Mouse (Mus musculus) lung, postnatal 0 days (tissue): ENCODE measurements around the gene Ifit2. TPM values are rescaled to one million over a fixed set of nuclear protein-coding genes. Genes with fewer than 3 reads are reported as not detected.

Experiments used
- ATAC-seq: fragments of 200-750 bp; cut with Nextera tagmentation; 2 replicates; pipeline ENCODE4 v1.8.0; 2017; ENCODE audit warnings: moderate library complexity
- DNase-seq: peaks from one replicate; pipeline ENCODE4 v3.0.0-alpha.2; 2016; ENCODE audit warnings: low spot score
- H3K27ac ChIP-seq: fragments of 300-500 bp; sonication (generic); 2 replicates; pipeline ENCODE4 v1.5.1; 2014; ENCODE audit warnings: antibody characterized with exemption, mild to moderate bottlenecking, low read length, mixed read lengths
- H3K27me3 ChIP-seq: fragments of 300-500 bp; sonication (generic); replicated peaks from 2 replicates; pipeline ENCODE4 v1.6.1; 2014; ENCODE audit warnings: low read length, mixed read lengths; ENCODE audit not compliant: insufficient read depth
- H3K36me3 ChIP-seq: fragments of 300-500 bp; sonication (generic); 2 replicates; pipeline ENCODE4 v1.6.1; 2014; ENCODE audit warnings: low read length, mixed read lengths; ENCODE audit not compliant: insufficient read depth
- H3K4me1 ChIP-seq: fragments of 300-500 bp; sonication (generic); 2 replicates; pipeline ENCODE4 v1.6.1; 2014; ENCODE audit warnings: antibody characterized with exemption, low read depth, low read length, mixed read lengths; ENCODE audit not compliant: insufficient read depth
- H3K4me2 ChIP-seq: fragments of 300-500 bp; sonication (generic); replicated peaks from 2 replicates; pipeline ENCODE4 v1.6.1; 2014; ENCODE audit warnings: low read depth, mild to moderate bottlenecking, low read length, moderate library complexity, mixed read lengths
- H3K4me3 ChIP-seq: fragments of 300-500 bp; sonication (generic); 2 replicates; pipeline ENCODE4 v1.5.1; 2014; ENCODE audit warnings: low read depth, low read length
- H3K9ac ChIP-seq: fragments of 300-500 bp; sonication (generic); replicated peaks from 2 replicates; pipeline ENCODE4 v1.6.1; 2014; ENCODE audit warnings: low read depth, mild to moderate bottlenecking
- H3K9me3 ChIP-seq: fragments of 300-500 bp; sonication (generic); 2 replicates; pipeline ENCODE4 v1.6.1; 2016; ENCODE audit warnings: low read length, mixed read lengths
- CTCF ChIP-seq: IDR thresholded peaks from 2 replicates; pipeline ENCODE4 v1.5.1; 2016; ENCODE audit warnings: antibody characterized with exemption, mild to moderate bottlenecking
- EP300 ChIP-seq: IDR thresholded peaks from 2 replicates; pipeline ENCODE4 v1.6.1; 2016; ENCODE audit warnings: antibody characterized with exemption, mild to moderate bottlenecking, control low read depth
- WGBS: fragments of 180-500 bp; shearing (Covaris S2); extraction: QIAGEN DNeasy Blood & Tissue Kit; methylation state at CpG from one replicate; pipeline ENCODE4 v1.1.7; 2014; 5-methylcytosine and 5-hydroxymethylcytosine counted together
- polyA plus RNA-seq: library from polyadenylated mRNA; unstranded; fragments of >200 nt; fragmentation: Nextera tagmentation; extraction: Ambion mirVana; gene quantifications from 2 replicates; pipeline ENCODE4 v1.2.1, GENCODE M21; 2015

Gene Ifit2
- polyA plus RNA-seq, 1 experiment from 2014 or later = 9.1 TPM

DNA sequence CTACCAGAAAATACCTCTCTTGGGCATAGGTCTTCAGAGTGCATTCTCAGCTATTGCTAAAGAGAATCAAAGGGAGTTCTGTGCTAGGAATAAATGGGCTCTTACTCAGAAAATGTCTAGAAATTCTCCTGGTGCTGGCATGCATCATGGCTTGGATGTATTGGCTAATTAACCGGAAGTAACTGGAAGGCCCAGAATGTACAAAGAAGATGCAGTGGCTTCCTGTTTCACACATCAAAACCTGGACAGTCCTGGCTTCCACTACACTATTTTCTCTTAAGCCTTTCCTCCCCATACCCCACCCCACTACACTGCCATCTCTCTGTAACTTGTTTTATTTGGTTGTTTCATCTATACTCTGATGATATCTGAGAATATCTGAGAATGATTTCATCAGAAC is 11.1 kb upstream of the Ifit2 start:
- Histone ChIP-seq H3K4me3 (no peak overlapping the region), H3K27ac (no peak overlapping the region), H3K9me3 (no peaks in the 10 kb centered on the region), H3K4me2 (no peak overlapping the region), H3K36me3 (no peaks in the 10 kb centered on the region), H3K27me3 (no peaks in the 10 kb centered on the region), H3K4me1 (no peaks in the 10 kb centered on the region), H3K9ac (no peak overlapping the region)
- ATAC-seq = no peak
- 68% methylated on average over 1 of the region's 1 CpGs for WGBS
- TF ChIP-seq CTCF (no peak), EP300 (no peak)
- no peak for DNase-seq

DNA sequence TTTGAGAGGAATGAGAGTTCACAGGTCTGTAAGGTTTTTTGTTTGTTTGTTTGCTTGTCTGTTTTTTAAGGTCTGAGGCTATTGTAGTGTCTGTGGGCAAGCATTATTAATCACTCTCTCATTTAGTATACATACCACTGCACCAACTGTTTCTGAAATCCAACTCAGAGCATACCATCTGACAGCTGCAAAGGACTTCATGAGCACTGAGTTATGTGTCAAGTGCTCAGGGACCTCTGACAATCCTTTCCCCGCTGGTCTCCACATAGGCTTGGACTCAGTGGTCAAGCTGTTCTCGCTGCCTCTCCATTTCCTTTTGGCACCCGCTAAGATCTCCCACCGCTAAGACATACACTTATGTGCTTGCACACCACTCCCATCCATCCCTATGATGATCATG is 4.3 kb upstream of the Ifit2 start:
- H3K4me2 ChIP-seq = no peak overlapping the region
- H3K9me3 ChIP-seq = no peaks in the 10 kb centered on the region
- no peak for DNase-seq
- TF ChIP-seq EP300 (no peak), CTCF (no peak)
- H3K4me3 ChIP-seq = no peak overlapping the region
- H3K36me3 ChIP-seq = no peaks in the 10 kb centered on the region
- no peaks in the 10 kb centered on the region for H3K27me3 ChIP-seq
- no peak for ATAC-seq
- no peaks in the 10 kb centered on the region for H3K4me1 ChIP-seq
- H3K27ac ChIP-seq = no peak overlapping the region
- H3K9ac ChIP-seq = no peak overlapping the region
- 82% methylated on average over 4 of the region's 4 CpGs for WGBS

DNA sequence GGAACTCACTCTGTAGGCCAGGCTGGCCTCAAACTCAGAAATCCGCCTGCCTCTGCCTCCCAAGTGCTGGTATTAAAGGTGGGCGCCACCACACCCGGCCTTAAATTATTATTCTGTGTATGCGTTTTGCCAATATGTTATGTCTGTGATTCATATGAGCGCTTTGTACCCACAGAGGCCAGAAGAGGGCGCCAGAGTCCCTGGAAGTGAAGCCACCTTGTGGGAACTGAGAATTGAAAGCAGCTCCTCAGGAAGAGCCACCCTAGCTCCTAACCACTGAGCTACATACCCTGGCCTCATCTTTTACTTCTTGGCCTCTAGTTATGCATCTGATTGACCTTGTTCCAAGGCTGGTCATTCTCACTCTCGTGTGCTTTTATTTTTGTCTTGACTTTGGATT is 2.5 kb upstream of the Ifit2 start:
- Histone ChIP-seq H3K4me2 (no peak overlapping the region), H3K36me3 (no peaks in the 10 kb centered on the region), H3K4me1 (peaks cover 6% of the 10 kb centered on the region), H3K9ac (no peak overlapping the region), H3K9me3 (no peaks in the 10 kb centered on the region), H3K27me3 (no peaks in the 10 kb centered on the region), H3K27ac (no peak overlapping the region), H3K4me3 (no peak overlapping the region)
- TF ChIP-seq CTCF = peak; percentile 89
- no peak for TF ChIP-seq EP300
- ATAC-seq = no peak
- peak; percentile 89 for DNase-seq
- WGBS = 33% methylated on average over 7 of the region's 7 CpGs

DNA sequence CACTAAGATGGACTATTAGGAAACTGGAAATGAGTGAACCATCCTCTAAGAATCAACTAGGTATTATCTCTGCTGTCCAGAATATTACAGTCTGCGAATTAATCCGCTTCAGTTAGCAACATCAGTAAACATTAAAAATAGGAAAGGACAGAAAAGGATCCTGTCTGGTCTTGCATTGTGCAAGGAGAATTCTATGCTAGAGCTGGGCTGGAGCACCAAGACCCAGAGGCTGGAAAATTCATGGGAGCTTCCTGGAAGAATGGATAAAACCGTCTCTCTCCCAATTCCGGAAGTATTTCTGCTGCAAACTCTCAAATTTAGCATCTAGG is 325 bp upstream of the Ifit2 start:
- Histone ChIP-seq H3K27me3 (no peaks in the 10 kb centered on the region), H3K4me3 (peak overlapping the region; percentile 48), H3K9ac (no peak overlapping the region), H3K4me2 (peak overlapping the region; percentile 65), H3K9me3 (no peaks in the 10 kb centered on the region; the same call in 1 of the 2 replicates), H3K4me1 (peaks cover 6% of the 10 kb centered on the region), H3K27ac (peak overlapping the region; percentile 68; the same call in 1 of the 2 replicates), H3K36me3 (no peaks in the 10 kb centered on the region)
- ATAC-seq (no peak), DNase-seq (no peak)
- WGBS = 35% methylated on average over 4 of the region's 4 CpGs
- TF ChIP-seq CTCF = no peak
- no peak for TF ChIP-seq EP300

DNA sequence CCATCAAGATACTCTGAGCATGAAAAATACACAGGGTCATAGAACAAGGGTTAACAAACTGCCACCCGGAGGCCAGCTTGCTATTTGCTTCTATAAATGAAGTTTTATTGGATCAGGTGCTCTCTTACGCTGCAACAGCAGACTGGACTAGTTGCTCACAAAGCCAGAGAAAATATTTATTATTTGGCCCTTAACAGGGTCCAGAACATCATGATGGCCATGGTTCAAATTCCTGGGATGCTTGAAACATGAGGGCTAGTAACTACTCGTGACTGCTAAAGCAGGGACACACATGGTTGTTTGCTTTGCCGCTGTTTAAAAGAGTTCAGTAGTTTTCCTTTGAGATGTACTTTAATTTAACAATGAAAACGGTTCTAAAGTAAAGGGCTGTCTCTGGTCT is 1.5 kb downstream of the Ifit2 start:
- Histone ChIP-seq H3K9me3 (no peaks in the 10 kb centered on the region; the same call in 1 of the 2 replicates), H3K9ac (no peak overlapping the region), H3K27ac (peak overlapping the region; percentile 48), H3K36me3 (no peaks in the 10 kb centered on the region), H3K4me3 (no peak overlapping the region), H3K27me3 (no peaks in the 10 kb centered on the region), H3K4me2 (peak overlapping the region; percentile 17; the same call in 1 of the 2 replicates), H3K4me1 (peaks cover 6% of the 10 kb centered on the region)
- whole genome bisulfite sequencing = 26% methylated on average over 5 of the region's 5 CpGs
- ATAC-seq (peak; percentile 53), DNase-seq (peak; percentile 73)
- TF ChIP-seq CTCF (no peak), EP300 (peak; percentile 96)

DNA sequence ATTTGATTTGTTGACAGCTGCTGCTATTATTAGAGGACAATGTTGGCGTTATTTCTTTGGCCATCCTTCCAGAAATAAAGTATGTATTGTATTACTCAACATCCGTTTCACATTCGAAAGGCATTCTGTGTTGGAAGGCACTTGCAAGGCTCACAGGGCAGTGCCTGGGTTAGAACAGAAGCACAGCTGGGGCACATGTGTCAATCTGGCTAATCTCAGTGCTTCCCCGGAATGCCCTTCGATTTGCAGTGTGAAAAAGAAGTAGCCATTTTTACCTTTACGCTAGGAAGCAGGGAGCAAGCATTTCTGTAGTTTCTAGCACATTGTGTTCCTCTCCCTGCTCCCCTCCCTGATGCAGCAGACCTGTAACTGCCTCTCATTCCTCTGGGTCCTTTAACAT is 2.5 kb downstream of the Ifit2 start:
- Histone ChIP-seq H3K4me3 (no peak overlapping the region), H3K27me3 (no peaks in the 10 kb centered on the region), H3K9me3 (no peaks in the 10 kb centered on the region; the same call in 1 of the 2 replicates), H3K36me3 (no peaks in the 10 kb centered on the region), H3K9ac (no peak overlapping the region), H3K4me1 (peaks cover 6% of the 10 kb centered on the region), H3K4me2 (peak overlapping the region; percentile 23; the same call in 1 of the 2 replicates), H3K27ac (peak overlapping the region; percentile 48)
- ATAC-seq (peak; percentile 43), DNase-seq (peak; percentile 85)
- 24% methylated on average over 6 of the region's 6 CpGs for WGBS
- no peak for TF ChIP-seq CTCF
- TF ChIP-seq EP300 = peak; percentile 73

DNA sequence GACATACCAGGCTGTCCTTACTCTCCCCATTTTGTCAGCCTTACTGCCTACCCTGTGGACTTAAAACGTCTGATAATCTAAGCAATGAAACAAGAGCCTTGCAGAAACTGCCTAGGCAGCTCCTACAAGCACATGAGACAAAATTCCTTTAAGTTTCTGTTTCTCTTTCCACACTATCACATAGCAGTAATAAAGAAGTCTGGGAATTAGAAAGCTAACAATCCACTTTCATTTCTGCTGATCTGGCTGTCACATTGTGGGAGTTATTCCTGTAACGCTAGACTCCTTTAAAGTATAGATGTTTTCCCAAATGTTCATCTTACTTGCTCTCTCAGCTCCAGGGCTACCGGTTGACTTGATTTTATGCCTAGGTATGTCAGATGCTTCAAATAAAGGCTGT is 3.0 kb downstream of the Ifit2 start:
- H3K9me3 ChIP-seq = no peaks in the 10 kb centered on the region; the same call in 1 of the 2 replicates
- peaks cover 6% of the 10 kb centered on the region for H3K4me1 ChIP-seq
- peak; percentile 32 for DNase-seq
- H3K4me2 ChIP-seq = peak overlapping the region; percentile 23; the same call in 1 of the 2 replicates
- ATAC-seq = no peak
- H3K4me3 ChIP-seq = no peak overlapping the region
- H3K27ac ChIP-seq = peak overlapping the region; percentile 48
- no peaks in the 10 kb centered on the region for H3K36me3 ChIP-seq
- WGBS = 42% methylated on average over 3 of the region's 3 CpGs
- H3K9ac ChIP-seq = no peak overlapping the region
- no peaks in the 10 kb centered on the region for H3K27me3 ChIP-seq
- TF ChIP-seq CTCF (no peak), EP300 (no peak)
